In the genomic region with DNA sequence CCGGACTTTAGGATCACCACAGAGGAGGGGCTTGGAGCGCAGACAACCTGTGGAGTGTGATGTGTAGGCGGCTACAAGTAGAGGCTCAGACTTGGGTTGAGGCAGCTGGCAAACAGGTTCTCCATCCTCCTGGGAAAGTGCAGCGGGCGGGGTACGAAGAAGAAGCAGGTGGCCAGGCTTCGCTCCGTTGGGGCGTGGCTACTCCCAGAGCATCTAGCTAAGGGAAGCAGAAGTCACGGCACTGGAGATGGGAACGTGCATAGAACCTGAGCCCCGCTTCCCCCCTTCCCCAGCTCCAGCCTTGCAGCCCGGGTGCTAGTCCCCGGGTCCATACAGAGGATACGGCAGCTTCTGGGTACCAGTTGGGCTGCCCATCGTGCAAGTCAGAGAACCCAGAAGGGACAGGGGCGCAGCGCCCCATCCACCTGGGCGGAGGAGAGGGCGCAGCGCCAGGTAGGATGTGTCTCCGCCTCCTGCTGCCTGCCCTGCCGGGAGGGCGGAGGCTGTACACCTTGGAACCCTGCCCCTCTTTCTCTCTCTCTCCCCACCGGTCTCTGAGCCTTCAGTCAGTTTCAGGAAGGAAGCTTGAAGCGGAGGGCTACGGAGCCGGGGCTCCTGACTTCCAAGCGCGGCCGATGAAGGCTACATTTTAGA, we compare ENCODE assay signal across 9 mouse cellular contexts. TPM values are rescaled to one million over a fixed set of nuclear protein-coding genes. Genes with fewer than 3 reads are reported as not detected.
DNase-seq lines count a peak whose midpoint lies in the region; ATAC-seq and TF ChIP-seq lines count a peak whose summit lies in the region.
"Had no signal": no experiment of that assay in that cellular context is flagged by ENCODE, and none has a peak within 500 bp of the region (broad histone marks: within the 10 kb centered on the region; RNA-seq: fewer than 3 reads in every experiment).

A gene (plus strand): TSS at position 248 of the 654 bp plus-strand sequence.

- peak within 1 kb of the TSS; percentile 56 for H3K4me2 ChIP-seq in embryonic facial prominence, embryonic 13.5 days
- 0 out of 2 replicates have a peak within 1 kb of the TSS, but pooled peaks have one; percentile 13 for H3K4me2 ChIP-seq in midbrain, embryonic 13.5 days (replicated peaks)

- H3K4me3 ChIP-seq in left cerebral cortex, adult 2 months = peak within 1 kb of the TSS; percentile 14; the same call in 1 of the 2 replicates
- peak within 1 kb of the TSS; percentile 32 for H3K4me3 ChIP-seq in embryonic facial prominence, embryonic 13.5 days
- peak within 1 kb of the TSS; percentile 5; the same call in 1 of the 2 replicates for H3K4me3 ChIP-seq in midbrain, embryonic 13.5 days (replicated peaks)

- peak in 1 of 2 experiments; percentile 25 for DNase-seq in left cerebral cortex, adult 2 months (ENCODE audit: extremely low spot score in 1 of 2, low spot score in 2 of 2)
- DNase-seq in left cerebral cortex, postnatal 4 days = no peak
- DNase-seq in thymus, adult 18-20 months = no peak
- no peak for DNase-seq in adrenal gland, adult 2 months

- peaks cover 29% of the 10 kb centered on the region for H3K4me1 ChIP-seq in embryonic facial prominence, embryonic 13.5 days
- 0 out of 2 replicates have a peak, but pooled peaks cover 6% of the 10 kb centered on the region for H3K4me1 ChIP-seq in midbrain, embryonic 13.5 days (replicated peaks)

- WGBS in embryonic facial prominence, embryonic 13.5 days = 4% methylated on average over 31 of the region's 31 CpGs
- WGBS in midbrain, embryonic 13.5 days = 6% methylated on average over 31 of the region's 31 CpGs

- H3K36me3 ChIP-seq in embryonic facial prominence, embryonic 13.5 days = no peaks in the 10 kb centered on the region
- H3K36me3 ChIP-seq in midbrain, embryonic 13.5 days = no peaks in the 10 kb centered on the region

- TF ChIP-seq CTCF in left cerebral cortex, adult 2 months (IDR thresholded peaks at IDR 0.05) = no peak

- H3K27ac ChIP-seq in left cerebral cortex, adult 2 months = no peak within 1 kb of the TSS
- H3K27ac ChIP-seq in embryonic facial prominence, embryonic 13.5 days = peak within 1 kb of the TSS; percentile 78
- no peak within 1 kb of the TSS for H3K27ac ChIP-seq in midbrain, embryonic 13.5 days

- no peaks in the 10 kb centered on the region for H3K9me3 ChIP-seq in embryonic facial prominence, embryonic 13.5 days
- H3K9me3 ChIP-seq in midbrain, embryonic 13.5 days = no peaks in the 10 kb centered on the region

- ATAC-seq in embryonic facial prominence, embryonic 13.5 days (ENCODE audit: insufficient number of reproducible peaks, insufficient read depth, low FRiP score, low TSS enrichment, low read depth) = peak; percentile 56; the same call in 1 of the 2 replicates
- peak; percentile 30 to 47; a peak in 2 of 4 replicates for ATAC-seq in hematopoietic stem cell, adult 5-6 weeks (replicated peaks in 1 of 2; ENCODE audit: insufficient read depth in 1 of 2, low FRiP score in 2 of 2, low TSS enrichment in 1 of 2, low read depth in 1 of 2, poor library complexity in 2 of 2, severe bottlenecking in 2 of 2)
- no peak for ATAC-seq in midbrain, embryonic 13.5 days
- ATAC-seq in activated CD4-positive, CD25-positive, alpha-beta regulatory T cell, adult 4 months = no peak

- peak within 1 kb of the TSS; percentile 49 for H3K9ac ChIP-seq in embryonic facial prominence, embryonic 13.5 days
- H3K9ac ChIP-seq in midbrain, embryonic 13.5 days (replicated peaks) = 0 out of 2 replicates have a peak within 1 kb of the TSS, but pooled peaks have one; percentile 14

- intact Hi-C loops in left cerebral cortex, adult 2 months (cut with DNase I) = loop anchor here (5.0 kb wide), 1 partner anchor 40 kb away; no protein-coding TSS in a partner anchor
- intact Hi-C loops in left cerebral cortex, postnatal 4 days (cut with DNase I) = no loop called here

- peaks cover 45% of the 10 kb centered on the region for H3K27me3 ChIP-seq in embryonic facial prominence, embryonic 13.5 days
- peaks cover 41% of the 10 kb centered on the region for H3K27me3 ChIP-seq in midbrain, embryonic 13.5 days

RNA-seq across cellular contexts. Expression of the gene that starts here (rescaled TPM):
- not detected for total RNA-seq in left cerebral cortex, adult 2 months (2021)
- under 1 TPM in 1 of 2 experiments, not detected in 1; 0.14 TPM for total RNA-seq in left cerebral cortex, postnatal 4 days (2021)
- 1.9 and 2.3 TPM in 2 replicates for polyA plus RNA-seq in embryonic facial prominence, embryonic 13.5 days (2015; fragmentation: Nextera tagmentation; extraction: Ambion mirVana)
- total RNA-seq in hematopoietic stem cell, adult 5-6 weeks (2017) = 0.25 TPM in 1 of 2 replicates, not detected in the other
- not detected in 2 replicates for polyA plus RNA-seq in midbrain, embryonic 13.5 days (2015; fragmentation: Nextera tagmentation; extraction: Ambion mirVana)
- total RNA-seq in adrenal gland, adult 2 months (2021) = not detected
- polyA plus RNA-seq in adrenal gland, adult 2 months (2012; rRNA removed) = not detected in 2 replicates
- polyA plus RNA-seq in activated CD4-positive, CD25-positive, alpha-beta regulatory T cell, adult 4 months (2017; shearing (Covaris generic)) = not detected
- polyA plus RNA-seq: neural tube, embryonic 11.5 days had no signal

Comparison
In these comparisons a context has a peak if more than half of its experiments do, and no peak if none do; other contexts are left out.
1. Peak in ATAC-seq in hematopoietic stem cell, adult 5-6 weeks; RNA of the gene not detected or under 1 TPM.